Mouse (Mus musculus): ENCODE measurements around the gene Nedd1.

DNA sequence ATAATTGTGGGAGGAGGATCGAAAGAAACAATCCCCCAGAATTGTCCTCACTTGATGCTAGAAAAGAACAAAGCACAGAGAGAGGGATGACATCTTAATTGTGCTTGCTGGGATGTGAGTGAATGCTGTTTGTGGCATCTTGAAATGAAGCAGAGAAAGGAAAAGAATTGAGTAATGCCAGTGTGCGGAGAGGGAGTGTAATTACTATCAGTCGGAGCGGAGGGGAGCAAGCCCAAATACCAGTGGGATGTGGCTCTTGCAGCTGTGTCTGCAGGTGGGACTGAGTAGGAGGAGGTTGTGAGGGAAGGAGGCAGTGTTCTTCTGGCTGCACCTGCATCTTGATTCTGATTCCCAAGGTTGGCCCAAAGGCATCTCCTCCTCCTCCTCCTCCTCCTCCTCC lies 69.0 kb downstream of the Nedd1 start:
- TF ChIP-seq CTCF (IDR thresholded peaks at IDR 0.05; ENCODE audit: control insufficient read depth, insufficient read depth, insufficient read length) (no peak), CEBPB (IDR thresholded peaks at IDR 0.05; ENCODE audit: low read depth) (no peak), MAX (IDR thresholded peaks at IDR 0.05) (no peak)
